Mouse (Mus musculus): ENCODE measurements around the gene Gtf2f2.
"Not testable (repeated sequence)": the region's sequence is repeated elsewhere in the genome, so short reads cannot be mapped to it uniquely, and the experiment has no call there.

Gtf2f2 gene

DNA sequence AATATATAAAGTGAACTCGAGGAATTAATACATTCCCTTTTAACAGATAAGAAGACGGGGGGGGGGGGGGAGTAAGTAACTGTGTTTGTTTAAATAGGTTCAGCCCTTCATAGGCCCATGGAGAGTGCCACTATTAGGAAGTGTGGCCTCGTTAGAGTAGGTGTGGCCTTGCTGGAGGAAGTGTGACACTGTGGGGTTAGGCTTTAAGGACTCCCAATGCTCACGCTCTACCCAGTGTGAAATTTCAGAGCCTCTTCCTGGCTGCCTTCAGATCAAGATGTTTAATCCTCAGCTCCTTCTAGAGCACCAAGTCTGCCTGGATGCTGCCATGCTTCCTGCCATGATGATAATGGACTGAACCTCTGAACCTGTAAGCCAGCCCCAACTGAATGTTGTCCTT lies 8.9 kb downstream of the Gtf2f2 start:
- DNase-seq (ENCODE audit: extremely low read depth, low read depth, low spot score), result no peak

DNA sequence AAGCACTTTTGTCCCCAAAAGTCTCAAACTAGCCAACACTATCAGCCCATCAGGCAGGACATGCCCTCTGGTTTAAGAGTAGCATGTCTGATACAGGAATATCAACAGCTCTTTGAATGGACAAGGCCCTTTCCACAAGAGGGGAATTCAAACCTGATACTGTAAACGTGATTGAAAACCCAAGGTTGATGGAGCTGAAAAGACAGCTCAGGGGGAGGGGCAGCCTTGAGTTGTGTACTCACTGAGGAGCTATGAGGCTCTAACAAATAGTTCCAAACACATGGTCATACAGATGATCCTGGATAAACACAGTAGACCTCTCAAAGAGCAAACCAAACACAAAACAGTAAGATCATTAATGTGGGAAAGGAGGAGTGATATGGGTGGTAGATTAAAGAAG lies 12.6 kb downstream of the Gtf2f2 start:
- DNase-seq (ENCODE audit: extremely low read depth, low read depth, low spot score), result no peak

DNA sequence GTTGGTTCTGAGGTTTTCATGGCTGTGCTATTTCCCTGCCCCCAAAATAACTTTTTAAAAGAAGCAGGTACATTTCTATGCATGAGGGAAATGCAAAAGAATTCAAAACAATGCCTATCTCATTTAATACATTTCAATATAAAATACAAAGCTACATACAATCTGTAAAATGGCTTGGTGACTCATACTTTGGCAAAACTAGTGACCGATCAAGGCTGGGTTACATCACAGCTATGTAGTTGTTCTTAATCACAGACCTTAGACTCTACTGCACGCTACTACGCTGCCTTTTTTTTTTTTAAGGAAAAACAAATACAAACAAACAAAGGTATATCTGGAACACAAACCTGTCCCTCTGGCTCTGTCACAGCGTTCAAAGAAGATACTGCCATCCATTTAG lies 18.3 kb downstream of the Gtf2f2 start:
- no peak for DNase-seq (ENCODE audit: extremely low read depth, low read depth, low spot score)

DNA sequence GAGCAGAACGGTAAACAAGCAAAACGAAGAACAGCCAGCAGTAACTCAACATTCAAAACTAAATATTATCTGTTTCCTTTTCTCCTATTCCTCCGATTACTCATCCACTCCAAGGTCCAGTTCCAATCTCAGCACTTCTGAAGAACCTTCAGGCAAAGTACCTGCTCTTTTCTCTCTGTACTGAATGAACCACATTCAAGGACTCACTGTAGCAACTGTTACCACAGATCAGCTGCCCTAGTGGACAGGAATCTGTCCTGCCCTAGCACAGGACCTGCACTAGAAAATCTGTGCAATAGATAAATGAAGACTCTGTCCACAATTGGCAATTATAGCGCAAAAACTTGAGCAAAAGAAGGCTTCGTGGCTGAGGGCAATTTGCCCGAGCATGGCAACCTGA lies 19.7 kb downstream of the Gtf2f2 start:
- DNase-seq (ENCODE audit: extremely low read depth, low read depth, low spot score), result no peak

DNA sequence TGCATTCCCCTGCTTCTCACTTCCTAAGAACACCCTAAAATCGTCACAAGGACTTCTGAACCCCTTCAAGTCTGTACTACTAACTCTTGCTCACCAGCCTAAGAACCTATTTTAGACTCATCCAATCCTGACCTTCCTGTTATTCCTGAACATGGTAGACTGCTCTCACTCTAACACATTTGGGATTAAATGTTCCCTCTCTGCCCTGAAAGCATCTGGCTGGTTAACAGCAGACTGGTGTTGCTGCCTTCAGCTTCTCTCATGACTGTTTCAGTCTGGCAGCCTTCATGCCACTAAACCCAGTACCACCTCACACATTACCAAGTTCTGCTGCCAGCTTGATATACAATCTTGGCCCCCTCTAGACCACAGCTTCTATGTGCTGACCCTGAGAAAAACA lies 21.5 kb downstream of the Gtf2f2 start:
- DNase-seq (ENCODE audit: extremely low read depth, low read depth, low spot score), result peak; percentile 50

DNA sequence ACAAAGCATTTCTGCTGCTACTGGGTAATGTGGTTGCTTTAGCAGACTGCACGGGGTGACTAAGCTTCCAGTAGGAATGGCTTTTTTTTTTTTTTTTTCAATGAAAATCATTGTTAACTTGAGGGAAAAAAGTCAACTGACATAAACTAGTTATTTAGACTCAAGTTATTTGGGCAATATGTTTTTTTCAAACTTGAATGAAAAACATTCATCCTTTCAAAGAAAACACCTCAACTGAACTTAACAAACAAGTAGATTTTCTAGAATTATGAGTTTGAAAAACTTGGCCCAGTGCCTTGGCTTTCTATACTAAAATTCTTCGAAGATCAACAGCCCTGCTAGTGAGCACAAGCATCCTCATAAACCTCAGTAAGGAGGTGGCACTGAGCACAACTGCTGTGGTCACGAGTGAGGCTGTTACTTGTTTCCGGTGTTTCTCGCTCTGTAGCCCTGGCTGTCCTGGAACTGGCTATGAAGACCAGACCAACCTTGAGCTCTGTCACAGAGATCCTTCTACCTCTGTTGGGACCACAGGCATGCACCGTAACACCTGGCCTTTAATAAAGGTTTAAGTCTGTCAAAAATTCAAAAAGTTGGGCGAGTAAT lies 23.7 kb downstream of the Gtf2f2 start:
- DNase-seq (ENCODE audit: extremely low read depth, low read depth, low spot score), result no peak

DNA sequence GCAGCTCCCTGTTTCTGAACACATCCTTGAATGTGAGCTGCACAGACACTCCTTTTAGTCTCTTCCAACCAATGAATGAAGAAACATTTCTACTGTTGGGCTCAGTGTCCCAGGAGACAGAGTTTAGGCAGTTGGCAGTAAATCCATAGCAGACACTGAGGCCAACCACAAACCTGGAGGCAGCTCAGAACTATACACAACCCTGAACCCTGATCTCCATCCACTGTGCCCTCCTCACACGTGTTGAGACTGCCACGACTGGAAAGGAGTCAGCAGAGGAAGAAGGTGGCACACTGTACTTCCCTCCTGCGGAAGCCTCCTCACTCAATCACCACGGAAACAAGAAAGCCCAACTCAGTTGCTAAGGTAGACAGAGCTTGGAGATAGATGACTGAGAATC lies 25.6 kb downstream of the Gtf2f2 start:
- DNase-seq (ENCODE audit: extremely low read depth, low read depth, low spot score), result no peak

DNA sequence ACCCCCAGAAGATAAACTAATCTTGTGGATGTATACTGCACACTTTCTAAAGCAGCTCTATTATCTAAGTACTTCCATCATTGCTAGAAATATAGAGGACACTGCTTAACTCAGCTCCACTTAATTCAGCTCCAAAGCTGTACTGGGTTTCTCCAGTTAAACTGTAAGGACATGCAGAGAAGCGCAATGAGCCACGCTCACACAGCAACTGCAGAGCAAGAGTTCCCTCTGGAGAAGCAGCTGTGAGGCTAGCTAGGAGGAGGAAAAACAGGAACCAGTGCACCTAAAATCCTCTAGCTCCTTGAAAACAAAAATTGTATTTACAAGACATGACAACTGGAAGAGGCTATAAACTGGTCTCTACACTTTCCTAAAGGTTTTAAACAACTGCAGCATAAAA lies 26.8 kb downstream of the Gtf2f2 start:
- no peak for DNase-seq (ENCODE audit: extremely low read depth, low read depth, low spot score)

DNA sequence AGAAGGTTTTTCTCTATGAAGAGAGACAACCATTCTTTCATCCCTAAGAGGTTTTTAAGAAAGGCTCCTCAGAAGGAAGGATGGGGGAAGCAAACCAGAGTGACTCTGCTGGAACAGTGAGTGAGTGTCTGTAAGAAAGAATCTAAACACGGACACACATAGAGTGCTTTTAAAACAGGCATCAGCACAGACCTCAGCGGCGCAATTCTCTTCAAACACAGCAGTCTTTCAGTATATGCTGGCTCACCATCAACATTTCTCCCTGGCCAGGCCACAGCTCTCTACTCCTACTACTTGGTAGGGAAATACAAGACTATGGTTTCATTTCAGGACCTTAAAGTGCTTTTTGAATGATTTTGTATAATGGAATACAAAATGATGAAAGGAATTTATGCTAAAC lies 29.4 kb downstream of the Gtf2f2 start:
- no peak for DNase-seq (ENCODE audit: extremely low read depth, low read depth, low spot score)

DNA sequence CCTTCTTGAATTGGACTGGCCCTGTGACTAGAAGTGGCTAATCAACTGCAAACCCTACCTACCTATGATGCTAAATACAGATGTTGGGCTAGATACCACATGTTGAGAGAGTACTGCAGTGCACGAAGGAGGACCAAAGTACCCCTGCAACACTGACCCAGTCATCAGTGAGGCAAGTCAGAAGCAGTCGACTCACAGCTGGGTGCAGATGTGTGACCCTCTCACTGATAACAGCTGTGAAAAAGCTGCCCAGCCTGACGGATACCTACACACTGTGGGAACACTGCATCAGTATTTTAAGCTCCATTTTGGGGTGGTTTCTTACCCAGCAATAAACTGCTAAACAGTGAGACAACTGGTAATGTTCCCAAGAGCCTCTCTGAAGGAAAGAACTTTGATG lies 34.6 kb downstream of the Gtf2f2 start:
- DNase-seq (ENCODE audit: extremely low read depth, low read depth, low spot score), result no peak

DNA sequence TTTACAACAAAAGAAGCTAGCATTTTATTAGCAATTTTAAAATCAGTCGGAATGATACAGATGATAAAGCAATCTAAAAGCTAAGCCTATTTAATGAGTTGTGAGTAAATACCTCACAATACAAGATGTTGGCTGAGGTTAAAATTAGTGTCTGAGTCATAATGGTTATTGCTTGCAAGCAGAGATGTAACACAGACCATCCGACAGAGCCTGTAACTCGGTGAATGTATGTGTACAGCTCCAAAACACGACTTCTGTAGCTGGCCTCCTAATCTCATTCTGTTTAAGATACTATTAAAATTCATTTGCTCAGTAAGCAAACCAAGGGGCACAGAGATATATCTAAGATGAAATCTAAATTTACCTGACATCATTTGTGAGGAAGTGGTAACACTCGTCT lies 43.4 kb downstream of the Gtf2f2 start:
- DNase-seq (ENCODE audit: extremely low read depth, low read depth, low spot score), result no peak

DNA sequence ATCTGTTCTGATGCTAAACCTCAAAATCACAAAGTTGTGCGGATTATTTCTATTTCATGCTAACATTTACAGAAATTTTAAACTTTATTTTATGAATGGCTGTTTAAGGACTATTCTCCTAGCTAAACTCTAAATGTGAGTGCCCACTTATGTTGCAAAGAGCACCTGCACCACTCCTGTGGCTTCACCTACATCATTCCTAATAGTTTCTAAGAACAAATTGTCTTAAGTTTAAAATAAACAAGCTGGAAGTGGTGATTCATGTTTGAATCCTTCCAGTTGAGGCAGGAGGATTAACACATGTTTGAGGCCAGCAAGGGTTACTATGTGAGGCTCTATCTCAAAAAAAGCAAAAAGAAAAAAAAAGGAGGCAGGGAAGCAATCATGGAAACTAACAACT lies 46.2 kb downstream of the Gtf2f2 start:
- no peak for DNase-seq (ENCODE audit: extremely low read depth, low read depth, low spot score)

DNA sequence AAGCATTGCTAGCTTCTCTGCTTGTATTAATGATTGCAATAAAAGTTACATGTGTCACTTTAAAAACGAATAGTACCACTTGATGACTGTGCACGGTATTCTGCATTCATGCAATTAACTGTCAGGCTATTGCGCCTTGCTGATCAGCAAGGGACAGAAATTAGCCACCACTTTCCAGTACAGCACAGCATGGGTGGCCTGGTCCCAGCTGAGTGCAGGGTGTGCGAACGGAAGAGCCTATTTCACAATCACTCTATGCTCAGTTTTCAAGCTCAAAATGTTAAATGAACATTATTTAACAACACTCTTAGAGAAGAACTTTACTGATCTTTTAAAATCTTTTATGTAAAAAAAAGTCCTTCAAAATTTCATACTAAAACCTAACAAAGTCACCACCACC lies 46.7 kb downstream of the Gtf2f2 start:
- no peak for DNase-seq (ENCODE audit: extremely low read depth, low read depth, low spot score)

DNA sequence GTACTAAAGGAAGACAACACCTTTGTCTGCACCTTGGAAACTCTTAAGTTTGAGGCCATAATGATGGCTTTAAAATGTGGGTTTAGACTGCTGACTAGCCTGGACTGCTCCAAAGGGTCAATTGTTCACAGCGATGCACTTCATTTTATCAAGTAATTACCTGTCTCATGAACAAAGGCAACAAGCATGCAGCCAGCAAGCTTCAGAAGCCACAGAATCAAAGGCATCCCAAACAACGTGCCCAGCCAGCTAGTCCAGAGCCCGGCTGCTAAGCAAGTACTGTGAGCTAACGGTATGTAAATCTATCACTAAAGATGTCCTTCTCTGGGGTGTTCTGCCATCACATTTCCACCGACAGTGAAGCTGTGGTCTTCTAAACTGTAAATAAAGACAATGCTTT lies 47.5 kb downstream of the Gtf2f2 start:
- no peak for DNase-seq (ENCODE audit: extremely low read depth, low read depth, low spot score)

DNA sequence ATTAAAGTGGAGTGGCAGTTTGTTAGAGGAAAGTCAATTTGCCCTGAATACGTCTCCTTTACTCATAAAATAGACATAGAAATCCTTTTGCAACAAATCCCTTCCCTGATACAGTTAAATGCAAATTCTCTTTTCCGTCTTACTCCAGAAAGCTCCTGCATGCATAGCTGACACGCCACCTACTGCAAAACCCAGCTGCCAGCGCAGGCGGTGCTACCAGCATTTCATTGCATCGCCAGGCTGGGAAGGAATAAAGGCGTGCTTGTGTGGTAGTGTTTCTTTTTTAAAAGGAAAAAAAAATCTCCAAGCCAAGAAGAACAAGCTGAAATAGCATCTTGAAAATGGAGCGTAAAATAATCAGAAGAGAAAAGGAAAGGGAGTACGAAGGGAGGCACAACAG lies 48.4 kb downstream of the Gtf2f2 start:
- DNase-seq (ENCODE audit: extremely low read depth, low read depth, low spot score), result no peak

DNA sequence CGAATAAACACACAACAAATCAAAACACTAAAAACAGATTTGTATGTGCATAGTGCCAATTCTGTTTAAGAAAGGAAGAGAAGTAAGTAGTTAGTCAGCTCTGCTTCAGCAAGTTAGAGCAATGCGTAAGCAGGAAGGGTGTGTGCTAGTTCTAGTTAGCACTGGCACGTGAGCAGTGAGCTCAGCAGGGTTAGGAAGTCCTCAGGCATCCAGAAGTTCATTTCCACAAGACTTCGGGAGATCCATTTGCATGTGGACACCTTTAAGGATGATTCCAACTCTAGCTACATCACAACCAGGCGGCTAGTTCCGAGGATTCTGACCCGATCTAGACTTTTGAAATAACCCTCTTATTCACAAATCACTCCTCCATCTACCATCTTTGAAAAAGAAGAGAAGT lies 55.9 kb downstream of the Gtf2f2 start, which contains the start of gene Kctd4:
Kctd4 (plus strand) TSS at position 244 of the 400 bp plus-strand sequence.
- DNase-seq (ENCODE audit: extremely low read depth, low read depth, low spot score), result no peak

DNA sequence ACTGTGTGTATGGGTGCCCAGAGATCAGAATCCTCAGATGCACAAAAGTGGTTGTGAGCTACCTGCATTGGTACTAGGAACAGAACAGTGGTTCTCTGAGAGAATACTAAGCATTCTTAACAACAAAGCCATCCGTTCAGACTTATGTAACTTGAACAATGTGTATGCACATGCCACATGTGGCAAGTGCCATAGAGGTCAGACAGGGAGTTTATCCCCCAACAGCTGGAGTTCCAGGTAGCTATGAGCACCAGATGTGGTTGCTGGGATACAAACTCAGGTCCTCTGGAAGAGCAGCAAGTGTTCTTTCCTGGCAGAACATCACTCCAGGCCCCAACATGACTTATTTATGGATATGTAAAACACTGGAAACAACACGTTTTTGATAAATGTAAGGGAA lies 57.7 kb downstream of the Gtf2f2 start:
- no peak for DNase-seq (ENCODE audit: extremely low read depth, low read depth, low spot score)

DNA sequence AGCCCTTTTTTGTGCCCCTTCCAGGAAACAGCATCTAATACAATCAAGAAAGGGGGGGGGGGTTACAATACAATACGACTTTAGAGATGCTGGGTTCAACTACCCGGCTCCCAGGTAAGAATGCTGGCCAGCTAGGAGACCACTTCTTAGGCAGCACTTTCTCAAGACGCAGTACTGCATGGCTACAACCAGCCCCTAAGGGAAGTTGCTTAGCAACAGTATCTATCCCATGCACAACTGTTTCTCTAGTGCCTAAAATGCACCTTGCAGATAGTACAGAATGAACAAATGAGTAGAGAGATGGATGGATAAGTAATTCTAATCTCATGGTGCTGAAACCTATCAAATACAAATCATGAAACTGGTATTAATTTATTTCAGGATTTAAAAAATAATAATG lies 63.0 kb downstream of the Gtf2f2 start:
- no peak for DNase-seq (ENCODE audit: extremely low read depth, low read depth, low spot score)

DNA sequence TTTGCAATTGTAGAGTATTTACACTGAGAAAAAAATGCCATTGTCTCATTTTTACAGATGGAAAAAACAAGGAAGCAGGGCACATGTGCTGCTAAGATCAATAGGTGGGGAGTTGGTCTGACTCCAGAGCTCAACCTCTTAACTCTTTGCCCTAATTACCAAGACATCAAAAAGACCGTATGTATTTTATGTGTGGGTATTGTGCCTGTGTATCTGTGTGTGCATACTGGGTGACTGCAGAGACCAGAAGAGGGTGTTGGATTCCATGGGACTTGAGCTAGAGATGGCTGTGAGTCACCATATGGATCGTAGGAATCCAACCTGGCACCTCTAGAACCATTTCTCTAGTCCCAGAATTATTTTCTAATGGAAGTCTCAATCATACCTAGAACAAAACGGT lies 68.3 kb downstream of the Gtf2f2 start:
- no peak for DNase-seq (ENCODE audit: extremely low read depth, low read depth, low spot score)

DNA sequence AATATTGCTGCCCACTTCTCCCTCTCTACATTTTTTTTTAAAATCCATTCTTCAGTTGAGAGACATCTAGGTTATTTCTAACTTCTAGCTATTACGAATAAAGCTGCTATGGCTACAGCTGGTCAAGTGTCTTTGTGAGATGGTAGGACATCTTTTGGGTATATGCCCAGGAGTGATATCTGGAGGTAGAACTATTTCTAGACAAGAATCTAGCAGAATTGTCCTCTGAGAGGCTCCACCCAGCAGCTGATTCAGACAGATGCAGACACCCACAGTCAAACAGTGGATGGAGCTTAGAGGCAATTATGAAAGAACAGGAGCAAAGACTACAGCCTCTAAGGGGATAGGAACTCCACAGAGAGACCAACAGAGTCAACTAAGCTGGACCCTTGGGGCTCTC lies 69.2 kb downstream of the Gtf2f2 start:
- DNase-seq (ENCODE audit: extremely low read depth, low read depth, low spot score), result no peak

DNA sequence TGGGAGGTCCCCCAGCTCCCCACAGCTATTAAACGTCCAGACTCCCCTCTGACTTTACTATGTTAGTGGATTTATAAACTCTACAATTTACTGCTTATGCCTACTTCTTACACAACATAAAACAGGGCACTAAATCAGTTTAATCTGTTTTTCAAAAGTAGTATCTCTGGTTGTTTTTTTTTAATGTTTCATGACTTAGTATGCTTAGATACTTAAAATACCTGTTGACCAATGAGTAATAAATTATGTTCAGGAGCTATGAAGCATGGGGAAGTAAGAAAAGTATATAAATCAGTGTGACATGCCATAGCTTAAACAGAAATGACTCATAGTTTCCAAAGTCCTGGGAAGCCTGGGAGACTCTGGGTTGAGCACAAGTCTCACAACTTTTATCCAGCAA lies 73.0 kb downstream of the Gtf2f2 start:
- DNase-seq (ENCODE audit: extremely low read depth, low read depth, low spot score), result peak; percentile 42

DNA sequence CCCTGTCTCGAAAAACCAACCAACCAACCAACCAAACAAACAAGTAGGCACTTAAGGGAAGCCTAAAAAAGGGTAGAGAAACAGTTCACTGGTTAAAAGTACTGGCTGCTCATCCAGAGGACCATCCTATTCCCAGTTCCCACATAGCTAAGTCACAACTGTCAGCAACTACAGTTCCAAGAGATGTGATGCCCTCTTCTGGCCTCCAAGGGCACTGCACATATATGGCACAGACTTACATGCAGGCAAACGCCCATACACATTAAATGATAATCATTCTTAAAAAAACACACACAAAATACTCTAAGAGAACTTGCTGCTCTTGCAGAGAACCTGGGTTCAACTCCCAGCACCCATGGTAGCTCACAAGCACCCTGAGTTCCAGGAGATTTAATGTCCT lies 76.3 kb downstream of the Gtf2f2 start:
- DNase-seq (ENCODE audit: extremely low read depth, low read depth, low spot score), result no peak

DNA sequence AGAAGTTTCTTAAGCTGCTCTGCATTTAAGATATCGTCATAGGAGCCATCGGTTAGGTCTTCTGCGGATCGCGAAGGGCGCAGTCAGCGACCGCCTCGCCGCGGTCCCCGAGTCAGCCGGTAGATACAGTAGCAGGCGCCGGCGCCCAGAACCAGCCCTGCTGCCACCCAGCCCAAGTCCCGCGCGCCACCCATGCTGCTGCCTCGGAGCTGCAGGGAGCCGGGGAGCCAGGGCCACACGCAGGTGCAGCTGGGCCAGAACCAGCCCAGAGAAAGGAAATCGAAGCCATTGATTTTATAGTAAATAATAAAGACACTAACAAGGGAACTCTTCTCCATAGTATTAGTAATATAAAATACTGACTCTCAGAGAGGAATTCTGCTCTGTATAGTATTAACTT lies 79.4 kb downstream of the Gtf2f2 start:
- no peak for DNase-seq (ENCODE audit: extremely low read depth, low read depth, low spot score)

DNA sequence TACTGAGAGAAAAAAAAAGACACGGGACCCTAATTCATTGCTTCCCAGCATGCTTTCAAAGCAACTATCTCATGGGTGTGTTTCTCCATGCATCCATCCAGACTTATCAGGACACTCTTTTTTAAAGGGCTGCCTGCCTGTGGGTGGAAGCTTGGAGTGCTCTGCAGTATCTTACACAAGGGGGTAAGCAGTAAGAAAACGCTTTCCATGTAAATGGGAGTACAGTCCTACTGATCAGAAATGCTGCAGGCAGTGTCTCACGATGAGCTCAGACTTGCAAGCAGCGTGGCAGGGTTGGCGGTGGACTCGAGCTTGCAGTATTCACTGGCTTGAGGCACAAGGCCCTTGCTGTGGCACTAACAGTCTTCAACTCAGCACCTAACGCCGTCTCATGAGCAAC lies 81.0 kb downstream of the Gtf2f2 start:
- not testable (repeated sequence) for DNase-seq (ENCODE audit: extremely low read depth, low read depth, low spot score)

All from fat pad, adult 2 months (tissue).